Mouse (Mus musculus) lung, adult 2 months (tissue): Measurements from ENCODE around the gene 1700003E16Rik. TPM values are rescaled to one million over a fixed set of nuclear protein-coding genes. Genes with fewer than 3 reads are reported as not detected.
"Not testable (repeated sequence)": the region's sequence is repeated elsewhere in the genome, so short reads cannot be mapped to it uniquely, and the experiment has no call there.

Experiments
- DNase-seq: peaks from one replicate; pipeline ENCODE4 v3.0.0; 2022
- H3K4me1 ChIP-seq: fragments of 200-500 bp; 2 replicates; pipeline ENCODE4 v1.6.1; 2011; ENCODE audit warnings: low read length; ENCODE audit not compliant: control insufficient read depth, insufficient read depth
- H3K4me3 ChIP-seq: fragments of 200-500 bp; replicated peaks from 2 replicates; pipeline ENCODE3; 2011; ENCODE audit warnings: low read depth, mild to moderate bottlenecking, control low read depth, low read length; ENCODE audit errors: extremely low read depth
- CTCF ChIP-seq: fragments of 200-500 bp; IDR thresholded peaks from 2 replicates; pipeline ENCODE4 v1.5.1; 2011; ENCODE audit warnings: mild to moderate bottlenecking, low read length, control low read depth; ENCODE audit not compliant: insufficient read depth
- POLR2A ChIP-seq: fragments of 200-500 bp; IDR thresholded peaks from 2 replicates; pipeline ENCODE4 v1.6.1; 2011; ENCODE audit warnings: low read depth, mild to moderate bottlenecking, control low read depth, low read length, borderline replicate concordance; ENCODE audit errors: extremely low read depth
- WGBS: fragments of 180-500 bp; shearing (Covaris S2); methylation state at CpG from one replicate; pipeline ENCODE4 v1.1.7; 2018; 5-methylcytosine and 5-hydroxymethylcytosine counted together
- polyA plus RNA-seq: library from polyadenylated mRNA; depleted of rRNA; stranded (reverse); fragments of >200 nt; gene quantifications from 2 replicates; pipeline ENCODE4 v1.2.3, GENCODE M21; 2012

The 1700003E16Rik gene
- polyA plus RNA-seq, 1 experiment = 4.6 TPM

- TF ChIP-seq POLR2A = no peak
- no peak for TF ChIP-seq CTCF
- 53% methylated on average over 8 of the region's 8 CpGs for WGBS
These were observed 4.5 kb upstream of the 1700003E16Rik start for GRCm38 (mm10) chr6:83151721-83152120.

GRCm38 (mm10) chr6:83153038-83153437 is 3.2 kb upstream of the 1700003E16Rik start:
- Histone ChIP-seq H3K4me1 (no peaks in the 10 kb centered on the region), H3K4me3 (no peak overlapping the region)
- WGBS = 85% methylated on average over 12 of the region's 12 CpGs
- TF ChIP-seq CTCF = no peak
- no peak for TF ChIP-seq POLR2A
- DNase-seq = no peak

More at GRCm38 (mm10) chr6:83151721-83152120, 4.5 kb upstream of the 1700003E16Rik start:
- no peak overlapping the region for H3K4me3 ChIP-seq
- no peak for DNase-seq
- H3K4me1 ChIP-seq = no peaks in the 10 kb centered on the region

GRCm38 (mm10) chr6:83153485-83153884 is 2.7 kb upstream of the 1700003E16Rik start:
- TF ChIP-seq CTCF (no peak), POLR2A (no peak)
- no peak overlapping the region for H3K4me3 ChIP-seq
- 64% methylated on average over 5 of the region's 5 CpGs for WGBS

GRCm38 (mm10) chr6:83155552-83156238 is 509 bp upstream of the 1700003E16Rik start:
- Histone ChIP-seq H3K4me1 (no peaks in the 10 kb centered on the region), H3K4me3 (peak overlapping the region; percentile 54)
- 8% methylated on average over 23 of the region's 23 CpGs for WGBS
- TF ChIP-seq POLR2A (no peak), CTCF (no peak)
- DNase-seq = no peak

More at GRCm38 (mm10) chr6:83153485-83153884, 2.7 kb upstream of the 1700003E16Rik start:
- H3K4me1 ChIP-seq = no peaks in the 10 kb centered on the region
- DNase-seq = no peak

GRCm38 (mm10) chr6:83159456-83159855 is 3.3 kb downstream of the 1700003E16Rik start:
- not testable (repeated sequence) for H3K4me3 ChIP-seq, H3K4me1 ChIP-seq, DNase-seq
- 14% methylated on average over 3 of the region's 3 CpGs for WGBS

- no peak overlapping the region for H3K4me3 ChIP-seq
- no peak for DNase-seq
- H3K4me1 ChIP-seq = no peaks in the 10 kb centered on the region; the same call in 1 of the 2 replicates
- 17% methylated on average over 19 of the region's 19 CpGs for WGBS
- TF ChIP-seq POLR2A (no peak), CTCF (no peak)
These were observed 5.2 kb downstream of the 1700003E16Rik start for GRCm38 (mm10) chr6:83161442-83161841.

- peak overlapping the region; percentile 53 for H3K4me3 ChIP-seq
- DNase-seq = peak; percentile 69
- no peak for TF ChIP-seq CTCF
- no peak for TF ChIP-seq POLR2A
- 3% methylated on average over 49 of the region's 49 CpGs for WGBS
- H3K4me1 ChIP-seq = peaks cover 1% of the 10 kb centered on the region; the same call in 1 of the 2 replicates
These were observed 5.9 kb downstream of the 1700003E16Rik start for GRCm38 (mm10) chr6:83161921-83162641.

GRCm38 (mm10) chr6:83162701-83163100 is 6.5 kb downstream of the 1700003E16Rik start:
- peaks cover 3% of the 10 kb centered on the region for H3K4me1 ChIP-seq
- H3K4me3 ChIP-seq = peak overlapping the region; percentile 53
- WGBS = 1% methylated on average over 8 of the region's 8 CpGs
- no peak for DNase-seq
- no peak for TF ChIP-seq POLR2A
- TF ChIP-seq CTCF = peak; percentile 52

- Histone ChIP-seq H3K4me3 (peak overlapping the region; percentile 76), H3K4me1 (peaks cover 5% of the 10 kb centered on the region)
- WGBS = 3% methylated on average over 6 of the region's 6 CpGs
- TF ChIP-seq CTCF = no peak
- TF ChIP-seq POLR2A = no peak
- DNase-seq = no peak
These were observed 8.9 kb downstream of the 1700003E16Rik start for GRCm38 (mm10) chr6:83165026-83165606.
